Mouse (Mus musculus): ENCODE results near the gene Tpk1.
"Not testable (repeated sequence)": the region's sequence is repeated elsewhere in the genome, so short reads cannot be mapped to it uniquely, and the experiment has no call there.

The Tpk1 gene

DNA sequence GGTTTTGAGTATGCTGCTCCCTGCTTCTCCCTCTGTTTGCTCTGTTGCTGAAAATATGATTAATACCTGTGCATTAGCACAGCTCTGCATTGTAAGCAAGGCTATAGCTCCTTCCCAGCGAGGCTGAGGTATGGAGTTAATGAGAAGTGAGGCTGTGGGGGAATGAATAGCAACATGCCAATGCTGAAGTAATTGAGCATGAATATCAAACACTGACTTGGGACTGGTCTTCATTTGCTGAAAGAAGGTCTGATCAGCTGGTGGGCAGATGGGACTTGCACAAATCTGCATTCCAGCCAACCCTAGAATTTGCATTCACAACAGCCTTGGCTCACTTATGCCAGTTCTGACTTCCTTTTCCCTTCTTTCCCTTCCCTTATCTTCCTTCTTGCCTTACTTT, 144.0 kb downstream of the Tpk1 start:
- DNase-seq (ENCODE audit: low spot score in 2 of 2), result no peak

DNA sequence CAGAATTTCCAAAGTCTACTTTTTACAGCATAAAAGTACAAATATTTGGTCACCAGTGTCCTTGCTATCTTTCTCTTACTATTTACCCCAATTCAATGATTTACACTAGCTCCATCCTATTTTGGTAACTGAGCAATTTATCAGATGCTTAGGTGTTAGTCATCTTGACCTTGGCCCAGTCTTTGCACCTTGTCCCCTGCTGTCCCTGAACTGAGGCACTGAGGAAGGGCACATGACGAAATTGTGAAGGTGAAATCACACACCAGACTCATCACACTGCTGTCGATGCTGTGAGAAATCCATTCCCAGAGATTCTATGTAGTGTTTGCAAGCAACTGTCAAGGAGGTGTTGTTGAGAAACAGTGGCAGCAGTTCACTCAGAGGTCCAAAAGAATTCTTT, 145.9 kb downstream of the Tpk1 start:
- no peak for DNase-seq (ENCODE audit: low spot score in 2 of 2)

GRCm38 (mm10) chr6:43518378-43518777, 147.7 kb downstream of the Tpk1 start:
- DNase-seq (ENCODE audit: low spot score in 2 of 2), result no peak

GRCm38 (mm10) chr6:43517316-43517655, 148.8 kb downstream of the Tpk1 start:
- DNase-seq (ENCODE audit: low spot score in 2 of 2), result no peak

- DNase-seq (ENCODE audit: low spot score in 2 of 2), result no peak
Measured at GRCm38 (mm10) chr6:43516593-43517315, 149.3 kb downstream of the Tpk1 start.

GRCm38 (mm10) chr6:43506686-43507385, 159.2 kb downstream of the Tpk1 start:
- DNase-seq (ENCODE audit: low spot score in 2 of 2), result not testable (repeated sequence)

DNA sequence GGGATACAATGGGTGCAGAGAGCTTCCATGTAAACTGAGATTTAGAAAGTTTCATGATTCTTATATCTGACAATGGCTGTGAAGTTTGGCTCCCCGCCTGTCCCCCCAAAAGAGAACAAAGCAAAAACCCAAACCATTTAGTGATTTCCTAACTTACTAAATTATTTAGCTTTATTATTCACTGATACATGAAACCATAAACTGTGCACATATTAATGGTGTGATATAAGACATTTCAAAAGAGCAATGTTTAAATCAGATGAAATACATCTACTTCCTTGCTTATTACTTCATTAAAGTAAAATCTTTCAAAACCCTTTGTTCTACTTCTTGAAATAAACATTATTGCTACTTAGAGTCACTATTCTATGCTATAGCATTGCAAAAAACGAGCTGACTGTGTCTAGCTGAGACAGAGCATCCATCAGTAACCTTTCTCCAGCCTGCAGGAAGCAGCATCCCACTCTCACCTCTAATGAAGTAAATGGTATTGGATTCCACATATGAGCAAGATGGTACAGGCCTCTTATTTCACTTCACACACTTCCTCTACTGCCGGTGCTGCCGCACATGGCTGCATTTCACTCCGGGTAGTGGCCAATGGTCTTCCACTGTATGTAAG, 161.4 kb downstream of the Tpk1 start:
- no peak for DNase-seq (ENCODE audit: low spot score in 2 of 2)

DNA sequence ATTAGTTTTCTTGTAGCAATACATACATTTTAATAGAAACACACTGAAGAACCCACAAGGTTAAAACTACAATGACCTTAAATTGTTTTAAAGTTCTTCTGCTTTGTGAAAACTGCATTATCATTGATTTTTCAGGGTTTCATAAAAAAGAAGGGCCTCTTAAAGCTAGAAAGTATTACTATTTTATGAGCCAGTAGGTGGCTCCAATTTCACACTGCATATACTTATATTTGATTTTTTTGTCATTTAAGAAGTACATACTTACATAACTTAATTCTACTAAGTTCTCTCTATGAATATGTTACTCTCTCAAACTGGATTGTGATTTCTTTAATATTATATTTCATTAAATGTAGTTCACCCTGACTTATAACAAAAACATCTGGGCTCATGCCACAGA, 173.7 kb downstream of the Tpk1 start:
- DNase-seq (ENCODE audit: low spot score in 2 of 2), result no peak

- no peak for DNase-seq (ENCODE audit: low spot score in 2 of 2)
Measured at GRCm38 (mm10) chr6:43486691-43487090, 179.4 kb downstream of the Tpk1 start.

GRCm38 (mm10) chr6:43480687-43481086, 185.4 kb downstream of the Tpk1 start:
- DNase-seq (ENCODE audit: low spot score in 2 of 2), result no peak

DNA sequence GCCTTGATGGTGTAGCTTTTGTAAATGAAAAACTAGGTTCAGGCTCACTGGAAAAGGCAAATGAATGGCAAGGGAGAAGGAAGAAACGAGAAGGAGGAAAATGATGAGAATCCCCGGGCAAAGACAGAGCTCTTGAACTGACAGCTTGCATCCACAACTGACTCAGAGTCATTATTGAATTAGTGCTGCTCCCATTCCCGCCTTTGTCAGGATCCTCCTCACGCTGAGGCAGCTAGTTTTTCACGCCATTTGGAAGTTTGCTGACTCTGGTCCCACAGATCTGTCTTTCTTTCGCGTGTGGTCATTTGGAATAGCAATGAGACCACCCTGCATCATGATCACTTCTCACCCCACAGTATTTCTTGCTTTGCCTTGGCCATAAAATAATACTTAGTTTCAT, 187.3 kb downstream of the Tpk1 start:
- DNase-seq (ENCODE audit: low spot score in 2 of 2), result no peak

DNA sequence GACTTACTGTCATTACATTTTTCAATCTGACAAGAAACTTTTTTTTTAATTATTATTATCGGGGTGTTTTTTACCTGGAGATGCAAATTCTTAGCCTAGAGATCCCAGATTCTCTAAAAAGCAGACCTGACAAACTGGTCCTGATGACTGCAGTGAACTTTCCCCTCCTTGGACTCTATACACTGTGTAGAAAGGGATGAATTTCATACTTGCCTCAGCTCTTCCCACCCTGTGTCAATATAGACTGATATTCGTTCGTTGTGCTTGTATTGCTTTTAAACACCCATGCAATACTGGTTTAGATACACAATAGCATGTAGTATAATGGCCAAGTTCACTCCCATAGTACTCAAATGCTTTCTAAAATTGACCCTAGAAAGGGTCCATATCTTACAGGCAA, 189.7 kb downstream of the Tpk1 start:
- no peak for DNase-seq (ENCODE audit: low spot score in 2 of 2)

- DNase-seq (ENCODE audit: low spot score in 2 of 2), result no peak
Measured at GRCm38 (mm10) chr6:43475921-43476320, 190.2 kb downstream of the Tpk1 start.

- DNase-seq (ENCODE audit: low spot score in 2 of 2), result no peak
Measured at GRCm38 (mm10) chr6:43471556-43471955, 194.5 kb downstream of the Tpk1 start.

GRCm38 (mm10) chr6:43468821-43469594, 197.1 kb downstream of the Tpk1 start:
- no peak for DNase-seq (ENCODE audit: low spot score in 2 of 2)

DNA sequence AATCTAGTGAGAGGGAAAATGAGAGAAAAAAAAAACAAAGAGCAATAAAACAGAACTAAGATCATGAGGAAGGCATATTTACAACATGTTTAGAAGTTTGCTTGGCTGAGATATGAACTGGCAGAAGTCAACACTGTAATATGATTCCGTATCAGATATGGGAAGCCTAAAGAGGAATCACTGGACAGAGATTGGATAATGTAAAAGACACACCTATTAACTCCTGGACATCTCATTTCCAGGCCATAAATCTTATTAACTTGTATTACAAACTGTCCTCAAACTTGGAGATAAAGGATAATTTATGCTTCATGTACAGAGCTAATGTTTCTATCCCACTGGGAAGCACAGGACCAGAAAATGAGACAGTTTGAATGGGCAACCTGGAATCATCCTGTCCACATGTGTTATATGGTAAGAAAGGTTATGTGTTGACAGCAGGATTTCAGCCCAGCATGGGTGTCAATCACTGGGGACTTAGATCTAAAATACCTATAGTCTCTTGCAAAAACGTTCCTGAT, 203.2 kb downstream of the Tpk1 start:
- no peak for DNase-seq (ENCODE audit: low spot score in 2 of 2)

GRCm38 (mm10) chr6:43462189-43462848, 203.8 kb downstream of the Tpk1 start:
- no peak for DNase-seq (ENCODE audit: low spot score in 2 of 2)

- no peak for DNase-seq (ENCODE audit: low spot score in 2 of 2)
Measured at GRCm38 (mm10) chr6:43459082-43459481, 207.0 kb downstream of the Tpk1 start.

DNA sequence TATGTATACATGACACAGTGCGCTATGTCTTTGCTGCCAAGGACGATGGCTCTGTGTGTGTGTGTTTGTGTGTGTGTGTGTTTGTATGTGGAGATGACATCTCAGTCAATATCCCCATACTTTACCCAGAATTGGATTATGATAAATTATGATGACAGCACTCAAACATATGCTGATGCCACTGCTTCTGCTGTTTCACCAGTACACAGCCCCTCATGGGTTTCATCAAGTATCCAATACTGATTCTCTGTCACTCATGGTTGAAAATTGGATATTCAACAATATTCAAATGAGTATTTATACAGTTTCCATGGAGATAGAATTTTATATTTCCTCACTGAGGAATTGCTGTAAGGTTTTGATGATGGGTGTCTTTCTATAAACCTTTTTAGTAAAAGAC, 208.1 kb downstream of the Tpk1 start:
- DNase-seq (ENCODE audit: low spot score in 2 of 2), result no peak

GRCm38 (mm10) chr6:43449498-43449897, 216.6 kb downstream of the Tpk1 start:
- DNase-seq (ENCODE audit: low spot score in 2 of 2), result no peak

DNA sequence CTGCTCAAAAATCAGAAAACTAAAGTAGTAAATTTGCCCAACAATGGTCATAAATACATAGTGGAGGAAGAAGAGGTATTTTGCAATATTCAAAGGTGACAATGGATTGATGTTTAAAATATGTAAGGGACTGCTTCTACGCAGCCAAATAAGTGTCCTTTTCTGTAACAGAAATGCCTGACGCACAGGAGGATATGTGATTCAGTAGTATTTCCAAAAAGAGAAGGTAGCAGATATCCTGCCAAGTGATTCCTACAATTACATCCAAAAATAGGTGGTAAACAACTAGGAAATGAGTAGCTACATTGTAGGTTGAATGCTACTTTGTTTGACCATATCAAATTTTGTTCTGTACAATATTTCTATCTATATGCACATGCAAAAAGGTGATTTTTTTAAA, 220.2 kb downstream of the Tpk1 start:
- no peak for DNase-seq (ENCODE audit: low spot score in 2 of 2)

GRCm38 (mm10) chr6:43442191-43442590, 223.9 kb downstream of the Tpk1 start:
- no peak for DNase-seq (ENCODE audit: low spot score in 2 of 2)

All from frontal cortex, postnatal 25 days (tissue).